Mouse (Mus musculus): ENCODE data around the gene Nup153. TPM values are rescaled to one million over a fixed set of nuclear protein-coding genes. Genes with fewer than 3 reads are reported as not detected.

The Nup153 gene
- total RNA-seq, 2 experiments from 2014 or later, result 34.1 to 43.8 TPM

DNA sequence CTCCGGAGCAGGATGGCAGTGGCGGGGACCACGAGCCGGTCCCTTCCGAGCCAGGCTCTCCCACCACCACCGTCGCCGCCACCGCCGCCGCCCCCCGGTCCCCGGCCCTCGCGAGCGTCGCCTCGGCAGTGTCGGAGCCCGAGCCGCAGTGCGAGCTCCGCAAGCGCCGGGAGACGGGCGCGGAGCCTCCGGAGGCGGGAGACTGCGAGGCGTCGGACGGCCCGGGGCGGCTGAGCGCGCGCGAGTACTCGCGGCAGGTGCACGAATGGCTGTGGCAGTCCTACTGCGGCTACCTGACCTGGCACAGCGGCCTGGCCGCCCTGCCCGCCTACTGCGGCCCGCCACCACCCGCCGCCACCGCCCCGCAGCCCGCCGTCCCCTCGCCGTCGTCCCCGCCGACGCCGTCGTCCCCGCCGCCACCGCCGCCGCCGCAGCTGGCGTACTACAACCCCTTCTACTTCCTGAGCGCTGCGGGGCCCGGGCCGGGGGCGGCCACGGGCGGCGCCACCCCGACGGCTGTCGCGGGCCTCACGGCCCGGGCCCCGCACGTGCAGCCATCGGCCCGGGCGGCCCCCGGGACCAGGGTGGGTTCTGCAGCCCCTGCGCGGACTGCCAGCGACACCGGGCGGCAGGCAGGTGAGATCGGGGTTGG lies 58.0 kb downstream of the Nup153 start:
- peak; percentile 39 for DNase-seq

DNA sequence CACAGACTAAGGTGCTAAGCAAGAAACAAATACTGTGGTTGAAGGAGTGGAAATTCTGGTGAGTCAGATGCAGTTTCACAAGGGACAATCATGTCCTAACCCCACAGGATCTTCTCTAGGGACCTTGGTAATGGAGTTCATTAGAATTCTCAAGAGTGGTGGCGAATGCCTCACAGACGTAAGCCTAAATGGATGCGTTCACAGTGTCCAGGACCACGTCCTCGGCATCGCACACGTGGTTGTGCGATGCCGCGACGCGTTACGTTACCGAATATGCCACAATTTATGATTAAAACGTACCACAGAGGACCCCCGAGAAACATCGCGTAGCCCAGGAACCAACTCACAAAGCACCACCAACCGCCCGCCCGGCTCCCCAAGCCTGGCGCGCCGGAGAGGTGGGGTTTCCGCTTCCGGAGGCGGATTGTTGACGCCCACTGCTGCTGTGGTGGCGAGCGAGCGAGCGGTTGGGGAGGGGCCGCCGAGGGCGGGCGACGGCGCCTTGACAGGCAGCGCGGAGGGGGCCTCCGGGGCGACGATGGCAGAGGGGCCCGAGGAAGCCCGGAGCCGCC lies 58.6 kb downstream of the Nup153 start, which contains the start of gene Fam8a1:
TSS of gene Fam8a1 (plus strand) at position 475 of the 572 bp plus-strand sequence.
- DNase-seq, result peak; percentile 92

DNA sequence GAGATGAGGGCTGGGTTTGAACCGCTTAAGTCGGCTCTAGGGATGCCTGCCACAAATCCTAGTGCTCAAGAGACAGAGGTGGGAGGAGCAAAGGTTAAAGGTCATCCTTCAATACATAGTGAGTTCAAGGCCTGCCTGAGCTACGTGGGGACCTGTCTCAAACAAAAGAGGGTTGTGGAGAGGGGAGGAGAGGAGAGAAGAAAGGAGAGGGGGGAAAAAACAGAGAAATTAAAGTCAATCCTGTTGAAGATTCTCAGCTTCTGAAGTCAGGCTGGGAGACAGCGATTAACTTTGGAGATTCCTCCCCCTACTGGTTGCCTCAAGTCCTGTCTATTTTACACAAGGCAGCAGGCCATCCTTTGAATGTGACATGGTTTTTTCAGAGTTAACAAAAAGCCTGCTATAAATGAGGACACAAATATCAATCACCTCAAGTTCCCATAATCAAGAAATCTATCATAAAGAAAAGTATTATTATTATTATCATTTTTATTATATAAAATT lies 64.2 kb downstream of the Nup153 start:
- no peak for DNase-seq

DNA sequence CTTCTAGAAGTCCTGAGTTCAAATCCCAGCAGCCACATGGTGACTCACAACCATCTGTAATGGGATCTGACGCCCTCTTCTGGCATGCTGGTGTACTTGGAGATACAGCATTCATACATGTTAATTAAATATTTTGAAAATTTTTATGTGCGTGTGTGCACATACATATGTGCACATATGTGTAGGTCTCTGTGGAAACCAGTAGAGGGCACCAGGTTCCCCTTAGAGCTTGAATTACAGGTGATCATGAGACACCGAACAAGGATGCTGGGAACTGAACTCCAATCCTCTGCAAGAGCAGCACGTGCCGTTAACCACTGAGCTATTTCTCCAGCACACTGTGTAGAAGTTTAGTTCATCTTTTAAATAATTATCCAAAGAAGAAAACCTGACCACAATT lies 68.5 kb downstream of the Nup153 start:
- DNase-seq, result no peak

DNA sequence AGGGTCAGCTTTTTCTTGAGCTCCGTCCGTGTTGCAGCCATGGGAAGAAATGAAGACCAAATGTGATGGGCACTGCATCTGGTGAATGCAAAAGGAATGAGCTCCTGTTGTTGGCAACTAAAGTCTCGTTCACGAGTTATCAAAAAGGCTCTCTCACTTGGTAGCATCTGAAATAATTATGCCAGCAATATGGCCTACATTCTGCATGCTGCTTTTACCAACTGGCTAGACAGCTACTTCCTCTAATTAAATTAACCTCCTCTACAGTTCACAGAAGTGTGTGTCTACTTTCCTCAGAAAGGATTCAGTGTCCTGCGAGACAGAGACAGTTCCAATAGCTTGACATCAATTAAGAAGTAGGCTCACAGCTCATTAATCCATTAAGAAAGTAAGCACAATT lies 73.2 kb downstream of the Nup153 start:
- DNase-seq, result no peak

DNA sequence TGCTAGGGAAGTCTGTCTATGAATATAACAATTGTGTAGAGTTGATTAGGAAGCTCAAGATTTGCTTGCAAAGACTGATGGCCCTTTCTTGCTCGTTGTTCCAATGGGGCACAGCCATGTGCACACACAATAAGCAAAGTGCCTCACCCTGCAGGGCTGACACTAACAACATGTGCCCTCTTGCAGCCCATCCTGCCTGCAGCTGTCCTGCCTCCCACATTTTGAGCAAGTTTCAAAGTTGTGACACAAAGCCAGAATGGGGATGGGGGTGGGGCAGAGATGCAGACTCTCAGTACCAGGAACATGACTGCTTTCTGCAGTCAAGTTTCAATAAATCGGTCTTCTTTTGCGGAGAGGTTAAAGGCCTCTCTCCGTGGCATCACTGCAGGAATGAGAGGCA lies 74.1 kb downstream of the Nup153 start:
- no peak for DNase-seq

DNA sequence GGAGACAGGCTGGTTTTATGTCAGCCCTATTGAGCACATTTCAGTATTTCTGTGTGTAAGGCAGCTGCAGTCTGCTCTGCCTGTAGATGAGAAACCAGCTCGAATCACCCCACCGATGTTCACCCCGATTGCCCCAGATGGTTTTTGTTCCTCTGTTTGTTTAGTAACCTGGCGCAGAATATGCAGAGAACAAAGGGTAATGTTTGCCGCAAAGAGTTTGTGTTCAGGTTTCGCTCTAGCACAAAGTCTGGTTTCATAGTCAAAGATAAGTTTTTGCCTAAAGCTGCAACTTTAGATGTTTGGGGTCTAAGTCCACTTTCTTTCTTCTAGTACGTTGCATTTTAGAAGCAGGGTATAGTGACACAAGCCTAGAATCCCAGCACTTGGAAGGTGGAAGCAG lies 75.1 kb downstream of the Nup153 start:
- no peak for DNase-seq

DNA sequence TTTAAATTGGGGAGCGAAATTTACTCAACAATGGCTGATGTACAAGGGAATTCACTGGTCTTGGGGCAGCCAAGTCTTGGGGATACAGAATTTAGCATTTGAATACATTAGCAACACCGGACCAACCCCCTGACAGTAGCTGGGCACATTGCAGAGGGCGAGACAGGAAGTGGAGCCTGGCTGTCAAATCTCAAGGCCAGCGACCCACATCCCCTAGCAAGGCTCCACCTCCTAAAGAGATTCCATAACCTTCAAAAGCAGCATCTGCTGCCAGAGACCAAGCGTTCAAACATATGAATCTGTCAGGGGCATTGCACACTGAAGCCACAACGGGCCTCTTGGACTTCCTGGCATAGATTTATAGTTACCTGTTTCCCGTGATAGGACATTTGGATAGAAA lies 75.9 kb downstream of the Nup153 start:
- DNase-seq, result no peak

DNA sequence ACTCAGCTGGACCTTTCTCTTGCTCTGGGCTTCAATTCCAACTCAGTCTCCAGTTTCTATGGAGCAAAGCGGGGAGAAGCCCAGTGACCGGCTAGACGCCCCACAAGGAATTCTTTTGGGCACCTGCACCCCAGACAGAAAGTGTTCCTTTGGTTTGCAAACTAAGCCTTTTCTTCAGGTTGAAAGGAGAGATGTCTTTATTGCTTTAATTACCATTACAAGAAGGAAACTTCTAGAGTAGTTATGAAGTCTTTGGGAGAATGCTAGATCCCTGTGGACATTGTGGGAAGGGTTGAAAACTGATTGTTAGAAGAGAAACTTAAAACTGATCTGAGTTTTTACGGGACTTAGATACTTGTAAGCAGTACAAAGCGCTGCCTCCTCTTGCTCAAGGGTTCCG lies 82.3 kb downstream of the Nup153 start:
- DNase-seq, result no peak

DNA sequence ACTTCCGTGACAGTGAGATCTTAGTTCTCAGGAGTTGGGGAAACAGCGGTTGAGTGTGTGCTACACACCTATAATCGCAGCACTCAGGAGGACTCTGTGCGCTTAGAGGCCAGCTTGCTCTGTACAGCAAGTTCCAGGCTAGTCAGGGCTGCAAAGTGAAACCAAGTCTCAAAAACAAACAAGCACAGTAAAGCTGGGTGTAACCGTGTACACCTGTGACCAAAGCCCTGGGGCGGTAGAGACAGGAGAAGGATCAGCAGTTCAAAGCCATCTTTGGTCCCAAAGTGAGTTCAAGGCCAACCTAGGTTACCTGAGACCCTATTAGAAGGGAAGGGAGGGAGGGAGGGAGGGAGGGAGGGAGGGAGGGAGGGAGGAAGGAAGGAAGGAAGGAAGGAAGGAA lies 83.6 kb downstream of the Nup153 start:
- DNase-seq, result no peak

DNA sequence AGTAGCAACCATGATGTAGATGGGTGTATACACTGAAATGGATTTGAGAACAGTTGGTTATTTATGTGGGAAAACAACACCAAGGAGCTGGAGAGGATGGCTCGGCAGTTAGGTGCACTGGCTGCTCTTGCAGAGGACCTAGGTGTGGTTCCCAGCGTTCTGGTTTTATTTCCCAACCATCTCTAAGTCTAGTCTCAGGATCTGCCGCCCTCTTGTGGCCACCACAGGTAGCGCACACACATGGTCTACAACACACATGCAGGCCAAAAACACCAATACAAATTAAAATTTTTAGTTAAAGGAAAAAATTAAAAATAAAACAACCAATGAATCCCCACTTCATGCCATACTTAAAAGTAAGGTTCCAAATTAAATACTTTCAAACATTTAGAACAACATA lies 85.4 kb downstream of the Nup153 start:
- DNase-seq, result no peak

DNA sequence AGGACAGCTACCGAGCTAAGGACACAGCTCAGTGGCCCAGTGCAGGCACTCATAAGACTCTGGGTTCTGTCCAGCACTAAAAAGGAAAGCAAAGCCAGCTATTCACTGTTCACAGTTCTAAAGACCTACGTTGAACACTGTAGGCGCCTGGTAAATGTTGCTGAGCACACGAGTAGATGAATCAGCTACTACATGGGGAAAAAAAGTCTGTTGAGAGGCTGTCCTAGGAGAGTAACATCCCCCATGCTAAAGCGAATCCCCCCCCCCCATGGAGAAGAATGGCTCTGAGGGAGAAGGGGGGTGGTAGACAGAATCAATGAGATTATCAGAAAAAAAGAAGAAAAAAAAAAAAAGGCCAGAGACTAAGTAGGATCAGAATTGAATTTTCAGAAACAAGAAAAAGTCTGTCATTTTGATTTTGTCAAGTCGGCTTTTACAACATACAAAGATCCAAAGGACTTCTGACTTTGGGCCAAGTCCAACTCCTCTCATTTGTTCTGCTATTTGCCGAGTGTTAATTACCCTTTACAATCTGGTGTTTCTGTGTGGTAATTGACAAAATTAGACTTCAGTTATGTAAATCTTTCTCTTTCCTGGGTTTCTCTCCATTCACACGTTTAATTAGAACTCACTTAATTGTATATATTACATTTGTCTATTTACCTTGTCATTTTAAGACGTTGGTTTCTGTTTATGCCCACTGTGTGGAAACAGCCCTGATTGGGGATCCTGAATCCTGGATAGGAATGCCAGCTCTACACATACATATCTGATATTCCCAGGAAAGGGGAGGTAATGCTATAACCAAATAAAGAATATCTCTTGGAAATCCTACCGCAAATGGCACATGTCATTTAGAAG lies 86.9 kb downstream of the Nup153 start:
- no peak for DNase-seq

DNA sequence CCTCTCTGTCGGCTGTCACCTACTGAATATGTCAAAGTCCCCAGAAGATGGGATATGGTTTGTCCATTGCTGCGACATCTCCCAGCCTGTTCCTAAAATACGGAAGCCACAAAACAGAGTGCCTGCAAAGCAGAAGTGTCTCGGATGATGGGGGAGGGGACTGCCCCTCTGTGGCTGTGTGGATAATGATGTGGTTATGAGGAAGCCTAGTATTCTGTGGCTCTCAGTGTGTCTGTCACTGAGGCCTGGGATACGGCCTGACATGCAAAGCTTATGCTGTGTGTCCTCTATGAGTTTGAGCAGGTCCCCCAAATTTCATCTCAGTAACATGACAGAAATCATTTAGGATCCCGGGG lies 93.6 kb downstream of the Nup153 start:
- no peak for DNase-seq

DNA sequence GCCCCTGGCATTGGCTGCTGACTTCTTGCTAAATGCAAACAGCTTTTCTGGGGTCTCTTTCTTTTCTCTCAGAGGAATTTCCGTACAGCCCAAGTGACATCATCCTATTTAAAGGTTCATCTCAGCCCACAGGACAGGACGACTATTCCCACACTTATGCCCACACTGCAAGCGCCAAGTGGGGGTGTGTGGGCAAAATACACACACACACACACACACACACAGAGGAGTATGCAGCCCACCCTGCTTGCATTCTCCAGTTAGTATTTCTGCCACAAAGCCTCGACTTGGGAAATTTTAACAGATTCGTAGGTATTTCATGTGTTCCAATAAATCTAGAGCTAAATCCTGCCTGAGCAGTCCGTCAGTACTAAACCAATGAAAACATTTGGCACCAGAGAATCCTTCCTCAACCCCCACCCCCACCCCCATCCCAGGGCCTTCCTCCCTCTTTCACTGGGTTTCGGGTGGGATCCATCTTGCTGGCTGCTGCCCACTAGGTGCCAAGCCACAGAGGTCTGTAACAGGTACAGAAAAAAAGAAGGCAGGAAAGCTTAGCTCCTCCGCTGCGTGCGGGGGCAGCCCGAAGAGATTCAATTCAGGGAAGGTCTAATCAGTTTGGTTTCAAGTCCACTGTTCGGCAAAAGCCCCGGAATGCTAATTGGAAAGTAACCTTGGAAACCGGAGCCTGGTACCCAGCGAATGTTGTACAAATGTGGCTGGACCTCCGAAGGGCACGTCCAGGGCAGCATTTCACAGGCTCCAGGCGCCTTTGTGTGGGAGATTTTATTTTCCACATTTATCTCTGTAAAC lies 94.2 kb downstream of the Nup153 start:
- no peak for DNase-seq

DNA sequence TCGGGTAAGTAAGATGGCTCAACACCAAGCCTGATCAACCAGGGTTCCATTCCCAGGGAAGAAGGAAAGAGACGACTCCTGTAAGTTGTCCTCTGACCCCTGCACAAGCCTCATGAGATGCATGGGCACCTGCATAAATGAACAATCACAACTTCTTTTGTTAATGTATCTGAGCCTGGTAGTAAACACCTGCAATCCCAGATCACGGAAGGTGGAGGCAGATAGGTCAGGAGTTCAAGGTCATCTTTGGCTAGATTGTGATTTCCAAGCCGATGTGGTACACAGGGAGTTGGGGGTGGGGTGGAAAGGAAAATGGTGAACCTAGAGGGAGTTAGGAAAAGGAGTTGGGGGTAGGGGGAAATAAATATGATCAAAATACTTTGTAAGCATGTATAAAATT lies 94.9 kb downstream of the Nup153 start:
- no peak for DNase-seq

Other genes with a start within 250 kb of the Nup153 start
- 100 to 1,000 TPM; 266 TPM for gene Cap2, start 226.1 kb downstream of the Nup153 start, total RNA-seq (2021)
- gene Fam8a1, start 58.4 kb downstream of the Nup153 start, total RNA-seq (2021), result 10 to 100 TPM; 29.6 to 31.5 TPM
- gene Kif13a, start 201.9 kb upstream of the Nup153 start, total RNA-seq (2021), result 10 to 100 TPM; 55.7 to 60.3 TPM